Mouse (Mus musculus) heart, postnatal 25 days (tissue): ENCODE measurements around the gene Polr2g. TPM values are rescaled to one million over a fixed set of nuclear protein-coding genes. Genes with fewer than 3 reads are reported as not detected.
"Not testable (repeated sequence)": the region's sequence is repeated elsewhere in the genome, so short reads cannot be mapped to it uniquely, and the experiment has no call there.

Experiments
- DNase-seq: peaks from one replicate; pipeline ENCODE4 v3.0.0; 2022; ENCODE audit warnings: low spot score
- intact Hi-C: fragments of 180-260 bp; cut with DNase I; formaldehyde crosslinking; loops from one replicate; pipeline ENCODE4 v1.15.1; 2025
- total RNA-seq, 2 experiments: library from RNA; stranded (reverse); gene quantifications; 2 replicates each; pipeline ENCODE4 v1.2.3; 2021

Polr2g gene
- 10 to 100 TPM; 53.4 to 62.4 TPM for total RNA-seq

DNA sequence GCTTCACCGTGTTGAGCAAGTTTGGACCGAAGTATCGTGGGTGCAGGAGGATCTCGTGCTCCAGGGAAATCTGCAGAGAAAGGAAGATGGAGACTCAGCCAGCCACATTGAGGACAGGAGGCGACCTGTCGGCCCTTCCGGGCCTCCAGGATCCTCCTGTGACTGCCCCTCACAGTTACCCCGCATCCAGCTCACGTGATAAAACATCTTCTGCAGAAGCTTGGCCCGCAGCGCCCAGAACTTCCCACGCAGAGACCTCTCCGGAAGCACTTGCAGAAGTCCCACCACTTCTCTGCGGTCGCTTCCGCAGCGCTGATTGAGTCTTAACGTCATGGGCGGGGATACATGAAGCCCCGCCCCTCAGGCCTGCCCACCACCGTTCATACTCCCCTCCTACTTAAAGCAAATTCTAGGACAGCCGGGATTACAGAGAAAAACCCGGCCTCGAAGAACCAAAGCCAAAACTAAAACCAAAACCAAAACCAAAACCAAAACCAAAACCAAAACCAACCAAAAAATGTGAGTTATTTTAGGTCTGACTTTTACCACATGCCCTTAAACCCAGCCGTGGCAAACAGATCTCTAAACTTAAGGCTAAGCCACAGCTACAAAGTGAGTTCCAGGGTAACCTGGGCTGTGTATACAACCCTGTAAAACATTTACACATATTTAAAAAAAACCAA lies at the start of gene Polr2g:
Gene Polr2g (minus strand): TSS at position 314 of the 683 bp plus-strand sequence.
- peak; percentile 87 for DNase-seq
- intact Hi-C loops: loop anchor here (2.0 kb wide), 1 partner anchor 20 kb away; the partner anchor contains the start of gene Ttc9c

DNA sequence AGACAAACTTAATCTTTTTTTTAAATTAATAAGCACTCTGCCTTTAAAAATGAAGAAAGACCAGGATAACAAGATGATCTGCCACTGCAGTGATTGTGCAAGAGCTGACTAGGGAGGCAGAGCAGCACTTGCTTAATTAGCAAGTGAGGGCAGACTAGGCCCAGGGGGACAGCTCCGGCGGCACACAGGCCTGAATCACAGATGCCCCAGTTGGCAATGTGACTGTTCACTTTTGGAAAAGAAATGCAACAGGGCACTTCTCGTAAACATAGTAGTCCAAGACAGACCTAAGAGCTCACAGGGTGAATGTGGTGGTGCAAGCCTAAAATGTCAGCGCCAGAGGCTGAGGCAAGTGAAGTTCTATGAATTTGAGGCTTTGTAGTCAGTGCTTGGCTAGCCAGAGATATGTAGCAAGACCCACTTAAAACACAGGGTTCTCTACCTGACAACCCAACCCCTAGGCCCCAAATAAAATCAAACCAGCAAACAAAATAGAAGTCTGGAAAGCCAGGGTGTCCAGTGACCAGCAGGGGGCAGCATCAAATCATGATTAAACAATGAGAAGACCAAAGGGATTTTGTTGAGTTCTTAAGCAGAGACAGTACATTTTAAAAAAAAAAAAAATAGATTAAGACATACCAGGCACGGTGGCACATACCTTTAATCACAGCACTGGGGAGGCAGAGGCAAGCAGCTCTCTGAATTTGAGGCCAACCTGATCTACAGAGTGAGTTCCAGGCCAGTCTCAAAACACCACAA lies 46.2 kb upstream of the Polr2g start:
- peak; percentile 28 for DNase-seq
- intact Hi-C loops: loop anchor here (2.0 to 5.0 kb wide), 3 partner anchors 24 to 268 kb away; partner anchors contain the start of genes 1810009A15Rik and Gm49416

DNA sequence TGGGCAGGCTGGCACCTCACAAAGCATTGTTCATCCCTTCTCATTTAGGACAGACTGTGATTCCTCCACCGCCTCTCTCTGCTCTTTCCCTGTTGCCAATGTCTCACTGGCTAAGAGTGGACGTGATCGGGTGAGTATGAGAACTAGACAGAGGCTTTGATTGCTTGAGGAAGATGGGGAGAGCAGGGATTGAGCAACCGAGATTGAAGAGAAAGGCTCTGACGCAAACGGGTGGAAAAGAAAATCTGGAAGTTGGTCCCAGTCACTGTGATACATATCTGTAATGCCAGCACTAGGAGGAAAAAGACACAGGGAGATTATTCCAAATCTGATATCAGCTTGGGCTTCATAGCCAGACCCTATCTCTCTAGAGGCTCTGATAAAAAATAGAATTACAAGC lies 44.6 kb upstream of the Polr2g start:
- intact Hi-C loops: loop anchor here (5.0 kb wide), 2 partner anchors 44 to 269 kb away; partner anchors contain the start of genes 1810009A15Rik and Gm49416

DNA sequence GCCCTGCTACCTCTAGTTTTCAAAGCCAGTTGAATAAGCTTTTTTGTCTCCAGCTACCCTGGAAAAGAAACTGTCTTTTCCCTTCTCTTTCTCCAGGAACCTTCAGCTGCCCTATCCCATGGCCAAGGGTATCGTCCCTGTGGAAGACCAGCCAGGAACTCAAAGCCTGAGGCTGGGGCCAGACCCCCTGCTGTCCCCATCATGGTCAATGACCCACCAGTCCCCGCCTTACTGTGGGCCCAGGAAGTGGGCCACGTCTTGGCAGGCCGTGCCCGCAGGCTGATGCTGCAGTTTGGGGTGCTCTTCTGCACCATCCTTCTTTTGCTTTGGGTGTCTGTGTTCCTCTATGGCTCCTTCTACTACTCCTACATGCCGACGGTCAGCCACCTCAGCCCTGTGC lies 42.6 kb upstream of the Polr2g start:
- no peak for DNase-seq
- intact Hi-C loops: loop anchor here (5.0 kb wide), 2 partner anchors 46 to 271 kb away; partner anchors contain the start of genes 1810009A15Rik and Gm49416

More for the DNA sequence above, 44.6 kb upstream of the Polr2g start:
- DNase-seq: no peak

DNA sequence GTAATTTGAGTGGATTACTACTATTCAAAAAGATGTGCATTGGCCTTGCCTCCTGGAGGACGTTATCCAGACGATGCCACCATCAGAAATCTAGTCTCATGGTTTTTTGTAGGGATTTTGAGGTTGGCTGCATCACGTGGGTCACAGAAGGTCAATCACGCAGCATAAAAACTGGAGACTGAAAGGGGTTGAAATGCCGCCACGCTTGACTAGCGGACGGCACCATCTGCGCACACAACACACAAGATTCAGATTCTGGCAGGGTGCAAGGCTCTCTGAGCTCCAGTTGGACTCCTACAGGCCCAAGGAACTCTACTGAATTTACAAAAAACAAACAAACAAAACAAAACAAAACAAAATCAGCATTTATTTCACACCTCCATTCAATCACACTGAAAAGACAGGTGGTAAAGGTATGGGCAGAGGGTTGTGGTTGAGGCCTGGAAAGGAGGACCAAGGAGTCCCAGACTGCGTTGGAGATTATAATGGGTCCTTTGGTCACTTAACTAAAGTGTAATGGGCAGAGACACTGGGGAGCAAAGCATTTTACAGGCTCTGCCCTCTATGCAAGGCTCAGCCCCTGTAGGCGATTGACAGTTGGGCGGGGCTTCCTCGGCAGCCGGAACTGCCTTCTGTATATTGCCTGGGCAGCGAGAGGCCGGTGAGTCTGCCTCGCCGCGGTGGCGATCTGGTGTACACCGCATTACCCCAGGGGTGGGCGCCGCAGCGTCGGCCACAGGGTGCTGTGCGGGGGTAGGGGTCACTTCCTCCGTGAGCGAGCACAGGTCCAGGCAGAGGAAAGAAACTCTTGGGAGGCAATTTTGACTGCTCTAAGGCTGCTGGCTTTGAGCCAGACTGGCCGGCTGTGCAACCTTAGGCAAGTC lies 41.8 kb upstream of the Polr2g start:
- DNase-seq: peak; percentile 70
- intact Hi-C loops: loop anchor here (5.0 kb wide), 2 partner anchors 47 to 272 kb away; partner anchors contain the start of genes 1810009A15Rik and Gm49416

DNA sequence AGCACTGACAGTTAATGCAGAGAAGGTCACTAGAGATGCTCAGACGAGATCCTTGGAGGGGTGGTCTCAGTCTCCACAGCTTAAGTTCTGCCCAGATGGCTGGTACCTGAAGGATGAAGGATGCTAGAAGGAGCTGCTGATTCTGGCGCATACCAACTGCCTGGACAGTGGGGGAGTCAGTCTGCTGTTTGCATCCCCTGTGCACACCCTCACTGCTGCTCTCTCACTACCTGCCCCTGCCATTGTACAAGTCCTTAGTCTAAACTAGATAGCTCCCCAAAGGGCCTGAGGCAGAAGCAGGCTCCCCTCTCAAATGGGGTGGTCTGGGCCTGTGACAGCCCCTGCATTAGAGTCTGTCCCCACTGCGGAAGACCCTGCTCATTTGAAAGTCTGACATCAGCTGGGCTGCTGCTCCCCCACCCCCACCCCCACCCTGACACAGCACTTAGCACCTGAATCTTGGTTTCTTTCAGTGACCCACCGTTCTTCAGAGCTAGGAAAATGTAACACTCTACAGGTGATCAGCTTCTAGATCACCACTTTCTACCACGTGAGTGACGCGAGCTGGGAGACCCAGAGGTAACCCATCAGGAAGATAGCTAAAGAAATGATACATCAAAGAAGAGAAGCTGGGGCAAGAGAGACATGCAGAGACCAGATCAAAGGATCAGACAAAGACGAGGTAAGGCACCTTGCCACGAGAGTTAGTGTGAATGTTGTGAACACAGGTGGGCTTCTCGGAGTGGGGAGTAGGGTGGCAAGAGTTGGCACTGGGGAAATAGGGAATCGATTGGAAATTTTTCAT lies 40.9 kb upstream of the Polr2g start, which contains the start of gene Gng3:
Gene Gng3 (minus strand): TSS at position 92 of the 805 bp plus-strand sequence.
- intact Hi-C loops: no loop called here
- DNase-seq: no peak

DNA sequence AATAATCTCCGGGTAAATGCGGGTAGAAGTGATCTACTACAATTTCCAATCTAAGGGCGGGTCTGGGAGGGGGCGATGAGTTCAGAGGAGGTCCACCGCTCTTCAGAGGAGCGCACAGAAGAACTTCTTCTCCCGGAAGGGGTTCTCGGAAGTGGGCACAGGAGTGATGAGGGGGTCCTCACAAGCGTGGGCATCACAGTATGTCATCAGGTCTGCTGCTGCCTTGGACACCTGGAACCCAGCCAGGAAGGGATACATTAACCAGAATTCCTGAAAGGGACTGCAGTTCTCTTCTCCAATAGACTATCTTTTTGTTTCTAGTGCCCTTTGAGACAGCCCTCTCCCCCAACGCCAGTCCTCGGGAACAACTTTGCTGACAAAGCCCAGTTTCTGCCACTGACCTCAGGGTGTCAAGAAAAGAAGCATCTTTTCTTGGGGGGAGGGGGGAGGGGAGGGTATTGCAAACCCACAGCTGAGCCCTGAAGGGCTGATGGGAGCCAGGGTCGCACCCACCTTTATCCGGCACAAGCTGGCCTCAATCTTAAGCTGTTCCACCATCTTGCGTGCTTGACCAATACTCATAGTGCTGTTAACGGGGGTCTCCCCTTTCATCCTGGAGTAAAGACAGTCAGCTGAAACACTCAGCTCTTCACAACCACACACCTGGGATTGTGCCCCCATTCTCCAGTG lies 39.8 kb upstream of the Polr2g start:
- intact Hi-C loops: no loop called here
- DNase-seq: no peak

DNA sequence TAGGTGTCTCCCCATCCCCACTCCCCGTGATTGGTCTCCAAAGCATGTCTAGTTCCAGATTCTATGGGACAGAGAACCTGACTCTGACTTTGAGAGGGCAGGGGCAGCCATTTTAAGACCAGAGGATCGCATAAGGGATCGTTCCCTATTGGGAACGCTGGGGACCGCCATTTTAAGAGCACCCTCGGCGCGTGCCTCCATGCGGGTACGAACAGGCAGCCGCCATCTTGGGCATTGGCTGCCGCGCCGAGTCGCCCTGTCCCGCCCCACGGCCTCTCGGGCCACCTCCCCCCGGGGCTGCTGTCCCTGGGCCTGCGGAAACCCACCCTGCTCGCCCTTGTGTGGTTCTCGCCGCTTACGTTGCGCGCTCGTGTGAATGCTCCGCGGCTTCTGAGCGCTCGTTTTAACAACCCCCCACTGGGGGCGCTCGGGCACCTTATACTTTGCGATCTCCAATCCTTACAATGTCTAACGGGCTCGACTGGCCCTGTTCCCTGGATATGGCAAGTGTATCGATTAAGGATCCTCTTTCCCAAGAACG lies 38.9 kb upstream of the Polr2g start, which contains the start of gene Bscl2:
Gene Bscl2 (plus strand): TSS at position 217 of the 541 bp plus-strand sequence.
- intact Hi-C loops: no loop called here
- peak; percentile 66 for DNase-seq

DNA sequence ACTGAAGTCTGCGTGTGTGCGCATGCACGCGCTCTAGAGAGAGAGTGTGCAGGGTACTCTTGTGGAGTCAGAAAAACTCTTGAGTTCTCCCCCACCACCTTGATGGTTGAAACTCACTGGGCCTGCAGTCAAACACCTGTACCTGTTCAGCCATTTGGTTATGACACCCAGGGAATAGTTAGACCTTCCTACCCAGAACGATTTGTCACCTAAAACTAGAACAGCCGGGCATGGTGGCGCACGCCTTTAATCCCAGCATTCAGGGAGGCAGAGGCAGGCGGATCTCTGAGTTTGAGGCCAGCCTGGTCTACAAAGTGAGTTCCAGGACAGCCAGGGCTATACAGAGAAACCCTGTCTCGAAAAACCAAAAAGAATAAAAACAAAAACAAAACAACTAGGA lies 38.0 kb upstream of the Polr2g start:
- DNase-seq, intact Hi-C loops: not testable (repeated sequence)

DNA sequence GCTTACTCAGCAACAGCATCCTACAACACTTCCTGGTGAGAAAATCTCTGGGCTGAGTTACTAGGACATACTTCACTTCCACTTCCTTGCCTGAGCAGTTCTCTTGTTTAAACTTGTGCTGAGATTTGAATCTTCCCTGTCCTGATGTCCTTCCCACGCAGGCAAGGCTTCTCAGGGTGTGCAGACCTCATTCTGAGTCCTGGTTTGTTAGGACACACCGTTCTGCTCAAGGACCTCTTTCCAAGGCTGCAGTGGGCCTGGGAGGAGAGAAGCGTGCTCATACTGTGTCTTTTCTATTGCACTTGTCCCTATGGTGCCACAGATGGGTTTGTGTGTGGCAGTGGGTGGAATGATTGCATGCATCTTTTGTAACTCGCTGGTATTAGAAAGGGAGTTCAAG lies 34.6 kb upstream of the Polr2g start:
- intact Hi-C loops: no loop called here
- no peak for DNase-seq

DNA sequence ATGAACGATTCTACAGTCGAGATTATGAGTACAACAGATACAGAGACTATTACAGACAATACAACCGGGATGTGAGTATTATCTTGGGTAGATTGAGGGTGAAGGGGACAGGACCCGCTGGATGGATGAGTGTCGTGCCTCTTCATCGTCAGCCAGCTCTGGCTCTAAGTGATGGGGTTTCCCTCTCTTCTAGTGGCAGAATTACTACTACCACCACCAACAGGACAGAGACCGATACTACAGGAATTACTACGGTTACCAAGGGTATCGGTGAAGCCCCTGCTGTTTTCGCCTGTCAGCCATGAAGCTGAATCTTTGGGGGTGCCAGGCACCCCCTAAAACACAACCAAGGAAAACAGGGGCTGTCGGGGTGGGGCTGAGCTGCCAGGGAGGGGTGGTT lies 32.9 kb upstream of the Polr2g start:
- intact Hi-C loops: no loop called here
- DNase-seq: no peak

DNA sequence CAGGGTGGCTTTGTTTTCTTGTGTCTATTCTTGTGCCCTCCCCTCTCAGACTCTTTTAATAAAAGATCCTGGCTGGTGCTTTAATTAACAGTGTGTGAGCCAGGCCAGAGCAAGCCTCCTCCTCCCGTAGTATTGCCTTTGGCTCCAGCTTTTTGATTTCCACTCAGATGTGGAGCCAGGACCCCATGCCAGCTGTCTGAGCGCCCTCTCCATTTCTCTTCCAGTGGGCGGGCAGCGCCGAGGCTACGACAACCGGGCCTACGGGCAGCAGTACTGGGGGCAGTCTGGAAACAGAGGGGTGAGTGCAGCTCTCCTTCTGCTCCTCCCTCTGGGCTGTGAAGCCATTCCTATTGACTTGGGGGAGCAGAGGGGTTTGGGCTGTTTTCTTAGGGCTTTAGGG lies 32.3 kb upstream of the Polr2g start:
- no peak for DNase-seq
- intact Hi-C loops: no loop called here

DNA sequence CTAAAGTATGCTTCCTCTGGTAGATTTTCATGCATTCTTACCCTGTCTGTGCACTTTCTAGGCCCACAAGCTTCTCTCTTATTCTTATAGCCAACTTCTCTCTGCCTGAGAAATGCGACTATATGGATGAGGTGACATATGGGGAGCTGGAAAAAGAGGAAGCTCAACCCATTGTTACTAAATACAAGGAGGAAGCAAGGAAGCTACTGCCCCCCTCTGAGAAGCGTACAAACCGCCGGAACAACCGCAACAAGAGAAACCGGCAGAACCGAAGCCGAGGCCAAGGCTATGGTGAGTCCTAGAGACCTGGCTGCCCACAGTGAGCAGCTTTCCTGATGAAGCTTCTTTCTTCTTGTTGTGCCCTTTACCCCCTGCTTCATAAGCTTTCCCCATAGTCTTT lies 31.3 kb upstream of the Polr2g start, which contains the start of gene AC129217.1:
Gene AC129217.1 (plus strand): TSS at position 114 of the 400 bp plus-strand sequence.
- DNase-seq: no peak

DNA sequence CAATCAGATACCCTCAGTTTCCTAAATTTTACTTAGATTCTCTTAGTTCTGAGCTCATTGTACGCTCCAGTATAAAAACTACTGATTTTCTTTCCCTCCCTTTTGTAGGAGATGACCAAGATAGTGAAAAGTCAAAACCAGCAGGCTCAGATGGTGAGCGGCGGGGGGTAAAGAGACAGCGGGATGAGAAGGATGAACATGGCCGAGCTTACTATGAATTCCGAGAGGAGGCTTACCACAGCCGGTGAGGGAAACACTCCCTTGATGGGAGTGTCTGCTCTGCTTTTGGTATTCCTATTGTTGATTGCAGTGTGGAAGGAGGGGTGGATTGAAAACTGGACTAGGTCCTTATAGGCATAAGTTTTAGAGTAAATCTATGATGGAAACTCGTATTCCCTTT lies 24.3 kb upstream of the Polr2g start:
- intact Hi-C loops: no loop called here

More for the DNA sequence above, 31.3 kb upstream of the Polr2g start, which contains the start of gene AC129217.1:
- intact Hi-C loops: no loop called here

DNA sequence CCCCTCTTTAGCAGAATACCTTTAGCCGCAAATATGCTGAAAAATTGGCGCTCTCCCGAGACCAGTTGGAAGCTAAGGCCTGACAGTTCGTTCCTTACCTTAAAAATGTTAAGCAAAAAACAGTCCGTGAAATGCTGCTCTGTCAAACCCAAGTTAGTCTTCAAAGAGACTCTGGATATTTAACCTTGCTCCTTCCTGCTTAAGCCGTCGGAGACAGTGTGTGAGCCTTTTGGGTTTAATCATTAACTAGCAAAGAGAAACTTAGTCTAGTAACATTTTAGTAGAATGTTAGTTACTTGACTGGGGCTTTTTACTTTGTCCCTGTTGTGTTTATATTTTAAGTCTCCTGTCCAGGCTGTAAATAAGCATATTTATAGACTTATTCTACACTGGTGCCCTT lies 22.8 kb upstream of the Polr2g start:
- intact Hi-C loops: no loop called here
- no peak for DNase-seq

More for the DNA sequence above, 24.3 kb upstream of the Polr2g start:
- no peak for DNase-seq

DNA sequence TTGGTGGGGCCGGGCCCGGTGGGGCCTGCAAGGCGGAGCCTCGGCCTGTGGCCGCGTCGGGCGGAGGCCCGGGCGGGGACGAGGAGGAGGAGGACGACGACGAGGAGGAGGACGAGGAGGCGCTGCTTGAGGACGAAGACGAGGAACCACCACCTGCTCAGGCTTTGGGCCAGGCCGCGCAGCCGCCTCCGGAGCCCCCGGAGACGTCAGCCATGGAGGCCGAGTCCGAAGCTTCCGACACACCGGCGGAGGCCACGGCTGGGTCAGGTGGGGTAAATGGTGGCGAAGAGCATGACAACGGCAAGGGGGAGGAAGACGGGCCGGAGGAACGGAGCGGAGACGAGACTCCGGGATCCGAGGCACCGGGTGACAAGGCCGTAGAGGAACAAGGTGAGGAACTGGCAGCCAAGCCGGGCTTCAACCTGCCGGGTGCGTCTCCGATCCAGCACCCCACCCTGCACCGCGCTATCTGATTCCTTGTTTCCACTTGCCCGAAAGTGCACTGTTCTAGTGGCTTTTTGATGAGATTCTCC lies 22.1 kb upstream of the Polr2g start:
- intact Hi-C loops: no loop called here
- DNase-seq: no peak

DNA sequence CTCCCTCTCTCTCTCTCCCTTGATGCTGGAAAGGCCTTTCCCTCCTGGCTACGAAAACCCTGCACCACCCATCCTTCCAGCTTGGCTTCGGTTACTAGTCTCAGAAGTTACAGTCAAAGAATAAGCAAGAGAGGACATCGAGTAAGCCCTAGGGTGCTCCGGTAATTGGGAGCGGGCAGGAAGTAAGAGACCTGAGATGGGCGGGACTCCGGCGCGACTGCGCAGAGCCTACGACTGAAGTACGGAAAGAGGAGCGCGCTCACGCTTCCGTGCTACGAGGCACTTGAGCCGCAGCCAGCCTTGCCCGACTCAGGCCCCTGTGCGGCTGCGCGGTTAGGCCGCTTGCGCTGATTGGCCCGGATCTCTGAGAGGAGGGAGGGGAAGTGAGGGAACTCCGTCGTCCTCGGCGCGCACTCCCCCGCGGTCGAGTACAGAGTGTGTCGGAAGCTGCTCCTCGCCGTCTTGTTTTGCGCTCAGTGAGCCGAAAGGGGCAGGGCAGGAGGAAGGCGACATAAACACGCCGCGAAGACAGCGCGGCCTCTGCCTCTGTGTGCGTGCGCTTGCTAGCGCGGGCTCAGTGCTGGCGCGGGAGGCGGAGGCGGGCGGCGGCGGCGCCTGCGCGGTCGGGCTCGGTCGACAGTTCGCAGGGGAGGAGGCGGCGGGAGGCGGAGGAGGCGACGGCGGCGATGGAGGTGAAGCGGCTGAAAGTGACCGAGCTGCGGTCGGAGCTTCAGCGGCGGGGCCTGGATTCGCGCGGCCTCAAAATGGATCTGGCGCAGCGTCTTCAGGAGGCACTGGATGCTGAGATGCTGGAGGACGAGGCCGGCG lies 21.4 kb upstream of the Polr2g start, which contains the start of gene Hnrnpul2:
Gene Hnrnpul2 (plus strand): TSS at position 415 of the 828 bp plus-strand sequence.
- intact Hi-C loops: loop anchor here (2.0 to 5.0 kb wide), 2 partner anchors 21 to 98 kb away; partner anchors contain the start of genes Polr2g and Slc3a2
- DNase-seq: peak; percentile 99
